Mouse (Mus musculus): ENCODE data around the gene Zeb2.

DNA sequence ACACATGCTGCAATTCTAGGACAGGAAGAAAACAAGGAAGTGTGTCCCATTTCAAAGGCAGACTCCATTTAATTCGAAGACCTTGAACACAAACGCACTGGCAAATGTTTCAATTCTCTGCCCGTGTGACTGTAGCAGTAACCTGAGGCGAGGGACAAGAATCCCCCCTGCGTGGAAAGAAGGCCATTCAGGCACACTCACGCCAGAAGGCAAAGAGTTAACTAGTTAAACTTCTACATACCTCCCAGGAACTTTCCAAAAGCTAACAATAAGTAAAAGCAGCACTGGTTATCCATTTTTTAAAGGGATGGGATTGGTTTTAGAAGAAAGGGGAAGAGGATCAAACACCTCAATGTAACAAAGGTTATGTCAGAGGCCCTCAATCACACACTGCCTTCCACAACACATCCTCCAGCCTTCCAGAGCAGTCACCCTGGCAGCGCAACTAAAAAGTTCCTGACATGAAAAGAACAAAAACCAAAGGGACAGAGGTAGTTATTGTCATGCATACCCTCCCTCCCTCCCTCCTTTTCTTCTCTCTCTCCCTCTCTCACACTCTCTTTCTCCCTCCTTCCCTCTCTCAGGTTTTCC, 53.8 kb downstream of the Zeb2 start:
- TF ChIP-seq CTCF (IDR thresholded peaks at IDR 0.05; ENCODE audit: insufficient read depth, low read depth, low read length) (no peak), POLR2A (IDR thresholded peaks at IDR 0.05; ENCODE audit: insufficient read depth, low read depth, low read length) (no peak)

Data from olfactory bulb, adult 2 months (tissue).